Mouse (Mus musculus): ENCODE measurements around the gene Uox. TPM values are rescaled to one million over a fixed set of nuclear protein-coding genes. Genes with fewer than 3 reads are reported as not detected.

The Uox gene
- polyA plus RNA-seq, 1 experiment from 2014 or later, result 1.8 TPM

- H3K36me3 ChIP-seq (ENCODE audit: control insufficient read depth, insufficient read depth, low read length), result no peaks in the 10 kb centered on the region
- no peaks in the 10 kb centered on the region for H3K4me1 ChIP-seq (ENCODE audit: control insufficient read depth, insufficient read depth, low read length)
- no peak overlapping the region for H3K4me2 ChIP-seq (ENCODE audit: low read depth, low read length)
- no peak overlapping the region for H3K27ac ChIP-seq (ENCODE audit: low read length)
- WGBS, result 45% methylated on average over 4 of the region's 4 CpGs
- no peaks in the 10 kb centered on the region for H3K27me3 ChIP-seq (replicated peaks; ENCODE audit: control insufficient read depth, insufficient read depth, low read length)
- ATAC-seq, result no peak
- no peaks in the 10 kb centered on the region for H3K9me3 ChIP-seq (ENCODE audit: control insufficient read depth, low read length)
- no peak overlapping the region for H3K9ac ChIP-seq (ENCODE audit: low read depth, low read length)
- H3K4me3 ChIP-seq (ENCODE audit: low read length), result no peak overlapping the region
Measured at GRCm38 (mm10) chr3:146641818-146642427, 71.7 kb downstream of the Uox start.

GRCm38 (mm10) chr3:146649311-146649894 lies 79.2 kb downstream of the Uox start:
- ATAC-seq, result no peak
- WGBS, result 68% methylated on average over 10 of the region's 10 CpGs
- no peak overlapping the region for H3K4me2 ChIP-seq (ENCODE audit: low read depth, low read length)
- no peaks in the 10 kb centered on the region; the same call in 1 of the 2 replicates for H3K4me1 ChIP-seq (ENCODE audit: control insufficient read depth, insufficient read depth, low read length)
- no peak overlapping the region for H3K9ac ChIP-seq (ENCODE audit: low read depth, low read length)
- H3K9me3 ChIP-seq (ENCODE audit: control insufficient read depth, low read length), result no peaks in the 10 kb centered on the region
- no peak overlapping the region for H3K27ac ChIP-seq (ENCODE audit: low read length)
- no peaks in the 10 kb centered on the region for H3K27me3 ChIP-seq (replicated peaks; ENCODE audit: control insufficient read depth, insufficient read depth, low read length)
- no peaks in the 10 kb centered on the region for H3K36me3 ChIP-seq (ENCODE audit: control insufficient read depth, insufficient read depth, low read length)
- H3K4me3 ChIP-seq (ENCODE audit: low read length), result no peak overlapping the region

- no peak overlapping the region for H3K4me2 ChIP-seq (ENCODE audit: low read depth, low read length)
- WGBS, result 79% methylated on average over 10 of the region's 10 CpGs
- ATAC-seq, result no peak
Measured at GRCm38 (mm10) chr3:146650716-146651115, 80.5 kb downstream of the Uox start.

DNA sequence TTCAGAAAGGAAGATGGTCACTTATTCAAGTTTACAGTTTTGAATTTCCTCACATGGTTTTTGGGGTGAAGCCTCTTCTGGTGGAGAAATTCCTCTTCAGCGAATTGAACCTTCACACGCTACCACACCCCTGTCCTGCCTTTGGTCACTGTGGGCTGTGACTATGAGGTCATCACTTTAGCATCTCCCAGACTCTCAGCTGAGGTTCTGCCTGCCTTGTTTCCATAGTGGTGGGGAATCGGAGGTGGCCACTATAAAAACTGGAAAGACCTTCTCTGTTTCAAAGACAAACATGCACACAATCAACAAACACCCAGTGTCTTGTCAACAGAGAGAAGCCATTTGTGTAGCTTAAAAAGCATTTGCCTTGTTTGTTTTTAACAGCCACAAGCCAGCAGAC lies 81.0 kb downstream of the Uox start, which contains the start of gene 4930503B20Rik:
TSS of gene 4930503B20Rik (minus strand) at position 101 of the 400 bp plus-strand sequence.
- Histone ChIP-seq H3K27me3 (replicated peaks; ENCODE audit: control insufficient read depth, insufficient read depth, low read length) (no peaks in the 10 kb centered on the region), H3K4me1 (ENCODE audit: control insufficient read depth, insufficient read depth, low read length) (no peaks in the 10 kb centered on the region; the same call in 1 of the 2 replicates), H3K9ac (ENCODE audit: low read depth, low read length) (no peak within 1 kb of the TSS), H3K27ac (ENCODE audit: low read length) (no peak within 1 kb of the TSS), H3K4me3 (ENCODE audit: low read length) (no peak within 1 kb of the TSS), H3K9me3 (ENCODE audit: control insufficient read depth, low read length) (no peaks in the 10 kb centered on the region), H3K4me2 (ENCODE audit: low read depth, low read length) (no peak within 1 kb of the TSS), H3K36me3 (ENCODE audit: control insufficient read depth, insufficient read depth, low read length) (no peaks in the 10 kb centered on the region)
- no peak for ATAC-seq
- 72% methylated on average over 3 of the region's 3 CpGs for WGBS

More at GRCm38 (mm10) chr3:146650716-146651115, 80.5 kb downstream of the Uox start:
- Histone ChIP-seq H3K27ac (ENCODE audit: low read length) (no peak overlapping the region), H3K4me3 (ENCODE audit: low read length) (no peak overlapping the region), H3K27me3 (replicated peaks; ENCODE audit: control insufficient read depth, insufficient read depth, low read length) (no peaks in the 10 kb centered on the region), H3K36me3 (ENCODE audit: control insufficient read depth, insufficient read depth, low read length) (no peaks in the 10 kb centered on the region), H3K4me1 (ENCODE audit: control insufficient read depth, insufficient read depth, low read length) (no peaks in the 10 kb centered on the region; the same call in 1 of the 2 replicates), H3K9ac (ENCODE audit: low read depth, low read length) (no peak overlapping the region), H3K9me3 (ENCODE audit: control insufficient read depth, low read length) (no peaks in the 10 kb centered on the region)

- Histone ChIP-seq H3K9ac (ENCODE audit: low read depth, low read length) (no peak overlapping the region), H3K4me1 (ENCODE audit: control insufficient read depth, insufficient read depth, low read length) (no peaks in the 10 kb centered on the region; the same call in 1 of the 2 replicates), H3K4me3 (ENCODE audit: low read length) (no peak overlapping the region), H3K27ac (ENCODE audit: low read length) (no peak overlapping the region), H3K36me3 (ENCODE audit: control insufficient read depth, insufficient read depth, low read length) (no peaks in the 10 kb centered on the region), H3K4me2 (ENCODE audit: low read depth, low read length) (no peak overlapping the region), H3K27me3 (replicated peaks; ENCODE audit: control insufficient read depth, insufficient read depth, low read length) (no peaks in the 10 kb centered on the region), H3K9me3 (ENCODE audit: control insufficient read depth, low read length) (no peaks in the 10 kb centered on the region)
- WGBS, result 90% methylated on average over 5 of the region's 5 CpGs
- ATAC-seq, result no peak
Measured at GRCm38 (mm10) chr3:146652431-146652830, 82.2 kb downstream of the Uox start.

DNA sequence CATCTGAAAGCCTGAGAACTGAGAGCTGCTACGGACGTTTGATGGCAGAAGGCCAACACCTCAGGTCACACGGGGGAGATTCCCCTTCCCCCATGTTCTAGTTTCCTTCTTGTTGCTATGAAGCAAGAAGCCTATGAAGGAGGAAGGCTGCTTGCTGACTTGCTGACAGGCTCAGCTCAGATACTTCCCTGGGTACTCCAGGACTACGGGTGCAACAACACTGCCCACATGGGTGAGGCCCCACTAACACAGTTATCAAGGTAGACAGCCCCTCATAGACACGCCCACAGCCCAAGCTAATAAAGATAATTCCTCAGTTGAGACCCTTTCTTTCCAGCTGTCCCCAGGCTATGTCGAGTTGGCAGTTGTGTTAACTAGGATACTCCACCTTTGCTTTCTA lies 83.5 kb downstream of the Uox start:
- H3K27me3 ChIP-seq (replicated peaks; ENCODE audit: control insufficient read depth, insufficient read depth, low read length), result no peaks in the 10 kb centered on the region
- no peak overlapping the region for H3K9ac ChIP-seq (ENCODE audit: low read depth, low read length)
- H3K4me1 ChIP-seq (ENCODE audit: control insufficient read depth, insufficient read depth, low read length), result no peaks in the 10 kb centered on the region; the same call in 1 of the 2 replicates
- no peaks in the 10 kb centered on the region for H3K36me3 ChIP-seq (ENCODE audit: control insufficient read depth, insufficient read depth, low read length)
- peak; percentile 60 for ATAC-seq
- H3K4me2 ChIP-seq (ENCODE audit: low read depth, low read length), result no peak overlapping the region
- H3K4me3 ChIP-seq (ENCODE audit: low read length), result no peak overlapping the region
- H3K9me3 ChIP-seq (ENCODE audit: control insufficient read depth, low read length), result no peaks in the 10 kb centered on the region
- WGBS, result 48% methylated on average over 6 of the region's 6 CpGs
- H3K27ac ChIP-seq (ENCODE audit: low read length), result no peak overlapping the region

DNA sequence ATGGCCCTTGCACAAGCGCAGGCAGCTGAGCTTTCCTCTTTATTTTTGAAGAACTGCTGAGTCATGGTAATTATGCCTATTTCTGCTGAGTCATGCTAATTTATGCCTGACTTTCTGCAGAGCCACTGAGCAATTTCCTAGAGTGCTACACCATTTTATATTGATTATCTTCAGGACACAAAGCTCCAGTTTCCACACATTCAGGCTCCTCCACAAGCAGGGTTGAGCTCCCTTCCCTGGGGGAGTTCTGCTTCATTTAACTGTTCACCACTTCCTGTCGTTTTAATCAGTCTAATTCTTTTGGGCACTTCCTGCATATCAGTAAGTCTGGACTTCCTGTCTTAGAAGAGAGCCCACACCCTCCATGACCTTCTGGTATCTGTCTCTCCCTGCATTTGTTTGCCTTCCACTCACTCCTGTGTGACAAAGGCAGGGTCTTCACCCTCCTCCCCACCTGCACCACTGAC lies 84.9 kb downstream of the Uox start:
- H3K27ac ChIP-seq (ENCODE audit: low read length), result no peak overlapping the region
- no peaks in the 10 kb centered on the region for H3K27me3 ChIP-seq (replicated peaks; ENCODE audit: control insufficient read depth, insufficient read depth, low read length)
- H3K9me3 ChIP-seq (ENCODE audit: control insufficient read depth, low read length), result no peaks in the 10 kb centered on the region
- H3K4me3 ChIP-seq (ENCODE audit: low read length), result no peak overlapping the region
- H3K9ac ChIP-seq (ENCODE audit: low read depth, low read length), result no peak overlapping the region
- no peak for ATAC-seq
- H3K4me2 ChIP-seq (ENCODE audit: low read depth, low read length), result no peak overlapping the region
- WGBS, result 55% methylated on average over 2 of the region's 2 CpGs
- H3K4me1 ChIP-seq (ENCODE audit: control insufficient read depth, insufficient read depth, low read length), result no peaks in the 10 kb centered on the region; the same call in 1 of the 2 replicates
- H3K36me3 ChIP-seq (ENCODE audit: control insufficient read depth, insufficient read depth, low read length), result no peaks in the 10 kb centered on the region

DNA sequence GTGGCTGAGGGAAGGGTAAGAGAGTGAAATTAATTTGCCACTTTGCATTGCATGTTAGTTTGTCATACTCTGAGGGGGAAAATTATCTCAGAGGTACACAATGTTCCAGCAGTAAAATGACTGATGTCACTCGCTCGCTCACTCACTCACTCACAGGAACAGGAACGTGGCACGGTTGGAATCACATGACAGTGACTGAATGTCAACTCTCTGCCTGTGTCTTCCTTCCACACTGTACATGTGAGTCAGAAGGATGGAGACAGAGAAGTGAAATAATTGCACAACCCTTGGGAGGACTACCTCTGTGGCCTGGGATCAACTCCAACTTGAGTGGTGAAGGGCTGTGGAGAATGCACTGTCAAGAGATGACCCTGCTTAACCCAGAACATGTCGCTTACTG lies 87.2 kb downstream of the Uox start:
- WGBS, result 85% methylated on average over 5 of the region's 5 CpGs
- H3K4me3 ChIP-seq (ENCODE audit: low read length), result no peak overlapping the region
- H3K9ac ChIP-seq (ENCODE audit: low read depth, low read length), result no peak overlapping the region
- no peak overlapping the region for H3K4me2 ChIP-seq (ENCODE audit: low read depth, low read length)
- H3K27ac ChIP-seq (ENCODE audit: low read length), result no peak overlapping the region
- H3K4me1 ChIP-seq (ENCODE audit: control insufficient read depth, insufficient read depth, low read length), result no peaks in the 10 kb centered on the region; the same call in 1 of the 2 replicates
- no peaks in the 10 kb centered on the region for H3K36me3 ChIP-seq (ENCODE audit: control insufficient read depth, insufficient read depth, low read length)
- no peaks in the 10 kb centered on the region for H3K27me3 ChIP-seq (replicated peaks; ENCODE audit: control insufficient read depth, insufficient read depth, low read length)
- no peaks in the 10 kb centered on the region for H3K9me3 ChIP-seq (ENCODE audit: control insufficient read depth, low read length)
- no peak for ATAC-seq

DNA sequence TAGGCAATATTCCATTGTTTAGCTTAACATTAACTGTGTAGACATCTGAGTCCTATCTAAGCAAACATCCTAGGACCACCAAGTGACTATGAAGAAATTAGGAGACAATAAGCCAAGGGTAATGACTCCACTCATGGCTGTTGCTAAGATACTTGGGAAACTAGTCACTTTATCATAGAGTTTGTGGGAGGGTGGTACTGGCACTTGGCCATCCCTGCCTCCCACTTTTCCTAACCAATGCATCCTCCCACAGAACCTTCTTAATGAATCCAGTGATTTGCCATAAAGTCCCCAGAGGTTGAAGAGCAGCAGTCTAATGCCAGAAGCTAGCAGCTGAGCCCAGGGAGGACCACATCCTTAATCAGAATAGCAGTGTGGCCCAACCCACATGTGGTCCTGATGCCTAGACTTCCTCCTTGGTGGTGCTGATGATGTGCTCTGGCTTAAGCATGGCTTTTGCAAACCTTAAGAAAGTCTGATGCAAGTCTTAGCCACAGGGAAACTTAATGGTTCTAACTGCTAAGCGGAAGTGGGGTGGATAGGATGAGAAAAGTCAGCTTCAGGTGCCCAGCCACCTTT lies 87.9 kb downstream of the Uox start:
- no peak for ATAC-seq
- 88% methylated on average over 1 of the region's 1 CpGs for WGBS
- H3K27me3 ChIP-seq (replicated peaks; ENCODE audit: control insufficient read depth, insufficient read depth, low read length), result no peaks in the 10 kb centered on the region
- no peaks in the 10 kb centered on the region for H3K36me3 ChIP-seq (ENCODE audit: control insufficient read depth, insufficient read depth, low read length)
- H3K9me3 ChIP-seq (ENCODE audit: control insufficient read depth, low read length), result no peaks in the 10 kb centered on the region
- H3K4me3 ChIP-seq (ENCODE audit: low read length), result no peak overlapping the region
- no peak overlapping the region for H3K27ac ChIP-seq (ENCODE audit: low read length)
- H3K4me2 ChIP-seq (ENCODE audit: low read depth, low read length), result no peak overlapping the region
- no peaks in the 10 kb centered on the region; the same call in 1 of the 2 replicates for H3K4me1 ChIP-seq (ENCODE audit: control insufficient read depth, insufficient read depth, low read length)
- H3K9ac ChIP-seq (ENCODE audit: low read depth, low read length), result no peak overlapping the region
